Comparison of ENCODE assay signal across 15 mouse cellular contexts in genomic region chr9:28444485-28444884, GRCm38 (mm10).
DNase-seq lines count a peak whose midpoint lies in the region; ATAC-seq lines count a peak whose summit lies in the region.
"Had no signal": no experiment of that assay in that cellular context is flagged by ENCODE, and none has a peak within 500 bp of the region (broad histone marks: within the 10 kb centered on the region; RNA-seq: fewer than 3 reads in every experiment).

No protein-coding gene starts in this region.

- 36% methylated on average over 3 of the region's 3 CpGs for whole genome bisulfite sequencing in forebrain, embryonic 15.5 days
- 66% methylated on average over 3 of the region's 3 CpGs for WGBS in forebrain, embryonic 12.5 days

- no peaks in the 10 kb centered on the region for H3K9me3 ChIP-seq in forebrain, embryonic 15.5 days
- no peaks in the 10 kb centered on the region for H3K9me3 ChIP-seq in forebrain, embryonic 12.5 days
- H3K9me3 ChIP-seq: intestine, embryonic 15.5 days had no signal

- no peak overlapping the region for H3K4me3 ChIP-seq in forebrain, embryonic 15.5 days
- no peak overlapping the region for H3K4me3 ChIP-seq in forebrain, embryonic 12.5 days (replicated peaks)
- H3K4me3 ChIP-seq: gastrocnemius, adult 2 months; intestine, embryonic 15.5 days; myocyte had no signal

- peaks cover 36% of the 10 kb centered on the region for H3K4me1 ChIP-seq in forebrain, embryonic 15.5 days
- peaks cover 14% of the 10 kb centered on the region for H3K4me1 ChIP-seq in forebrain, embryonic 12.5 days
- H3K4me1 ChIP-seq: intestine, embryonic 15.5 days had no signal

- H3K36me3 ChIP-seq in forebrain, embryonic 15.5 days: no peaks in the 10 kb centered on the region
- H3K36me3 ChIP-seq in forebrain, embryonic 12.5 days (replicated peaks): no peaks in the 10 kb centered on the region
- H3K36me3 ChIP-seq: intestine, embryonic 15.5 days had no signal

- DNase-seq in layer of hippocampus, postnatal 10 days (ENCODE audit: low spot score in 2 of 2): peak; percentile 39 to 46
- DNase-seq in layer of hippocampus, postnatal 36 days: no peak
- DNase-seq in cerebellum, postnatal 36 days: peak; percentile 90
- DNase-seq in adipocyte (ENCODE audit: low spot score): no peak
- no peak for DNase-seq in left cerebral cortex, adult 9 months (ENCODE audit: low spot score in 2 of 2)
- DNase-seq: gastrocnemius, adult 2 months; kidney, postnatal 36 days; thymus, adult 18-20 months had no signal

- no peak overlapping the region for H3K9ac ChIP-seq in forebrain, embryonic 15.5 days (replicated peaks)
- no peak overlapping the region for H3K9ac ChIP-seq in forebrain, embryonic 12.5 days
- H3K9ac ChIP-seq: intestine, embryonic 15.5 days had no signal

- no peaks in the 10 kb centered on the region for H3K27me3 ChIP-seq in forebrain, embryonic 15.5 days
- H3K27me3 ChIP-seq in forebrain, embryonic 12.5 days: no peaks in the 10 kb centered on the region
- H3K27me3 ChIP-seq: intestine, embryonic 15.5 days had no signal

- ATAC-seq in forebrain, embryonic 15.5 days (replicated peaks): peak; percentile 68
- no peak for ATAC-seq in forebrain, embryonic 12.5 days (ENCODE audit: low FRiP score)
- ATAC-seq in cerebellum, adult (ENCODE audit: insufficient number of reproducible peaks, low FRiP score, low TSS enrichment): peak; percentile 82
- ATAC-seq: intestine, embryonic 15.5 days; lung, postnatal 0 days had no signal

- peak overlapping the region; percentile 48 for H3K27ac ChIP-seq in forebrain, embryonic 15.5 days (replicated peaks)
- no peak overlapping the region for H3K27ac ChIP-seq in forebrain, embryonic 12.5 days
- H3K27ac ChIP-seq: gastrocnemius, adult 2 months; intestine, embryonic 15.5 days had no signal

- H3K4me2 ChIP-seq in forebrain, embryonic 15.5 days (replicated peaks): no peak overlapping the region
- no peak overlapping the region for H3K4me2 ChIP-seq in forebrain, embryonic 12.5 days
- H3K4me2 ChIP-seq: intestine, embryonic 15.5 days; liver, embryonic 11.5 days had no signal

Comparison
In these comparisons a context has a peak if more than half of its experiments do, and no peak if none do; other contexts are left out.
1. DNase-seq: peak in layer of hippocampus, postnatal 10 days (2 of 2) and cerebellum, postnatal 36 days (2 of 2); none in layer of hippocampus, postnatal 36 days (0 of 2), adipocyte (single experiment) and left cerebral cortex, adult 9 months (0 of 2).